Mouse (Mus musculus) cerebellum, adult 8-10 months (tissue): Measurements from ENCODE around the gene Krt88.

ENCODE experiments used
- DNase-seq: peaks from one replicate; pipeline ENCODE4 v3.0.0; 2022

The Krt88 gene

GRCm38 (mm10) chr15:101479007-101479665 is 31.6 kb downstream of the Krt88 start:
- DNase-seq = peak; percentile 12

DNA sequence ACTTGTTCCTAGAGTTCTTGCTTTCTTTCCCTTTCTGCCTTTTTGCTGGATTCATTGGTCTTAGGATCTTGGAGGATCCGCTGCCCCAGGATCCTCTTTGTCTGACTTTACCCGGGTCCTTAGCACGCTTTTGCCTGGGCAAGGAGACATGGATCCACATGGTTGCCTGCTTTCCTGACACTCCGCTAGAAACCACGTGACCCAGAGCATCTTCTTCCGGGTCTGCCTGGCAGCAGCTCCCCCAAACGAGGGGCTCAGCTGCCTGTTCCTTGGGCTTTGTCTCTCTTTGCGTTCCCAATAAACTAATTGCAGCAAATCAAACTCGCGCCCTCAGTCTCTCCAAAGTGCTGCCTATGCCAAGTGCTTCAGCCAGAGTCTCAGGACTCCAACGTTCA is 32.1 kb downstream of the Krt88 start:
- DNase-seq = no peak

GRCm38 (mm10) chr15:101482056-101482455 is 34.5 kb downstream of the Krt88 start:
- DNase-seq = no peak

DNA sequence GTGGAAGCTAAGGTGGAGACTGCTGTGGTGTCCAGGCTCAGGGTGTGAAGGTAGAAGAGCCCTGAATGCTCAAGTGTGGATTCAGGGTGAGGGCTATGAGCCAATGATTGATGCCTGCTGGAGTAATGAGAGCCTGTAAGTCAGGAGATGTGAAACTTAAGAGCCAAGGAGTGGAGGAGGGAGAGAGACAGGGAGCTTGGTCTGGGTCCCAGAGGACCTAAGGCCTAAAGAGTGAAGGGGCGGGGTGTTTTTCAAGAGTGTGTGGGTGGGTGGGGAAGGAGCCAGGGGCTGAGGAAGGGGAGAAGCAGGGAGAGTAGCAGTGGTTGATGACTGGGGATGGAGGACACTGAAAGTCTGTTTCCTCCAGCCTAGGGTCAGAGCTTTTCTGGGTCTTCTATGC is 36.1 kb downstream of the Krt88 start:
- DNase-seq = no peak

DNA sequence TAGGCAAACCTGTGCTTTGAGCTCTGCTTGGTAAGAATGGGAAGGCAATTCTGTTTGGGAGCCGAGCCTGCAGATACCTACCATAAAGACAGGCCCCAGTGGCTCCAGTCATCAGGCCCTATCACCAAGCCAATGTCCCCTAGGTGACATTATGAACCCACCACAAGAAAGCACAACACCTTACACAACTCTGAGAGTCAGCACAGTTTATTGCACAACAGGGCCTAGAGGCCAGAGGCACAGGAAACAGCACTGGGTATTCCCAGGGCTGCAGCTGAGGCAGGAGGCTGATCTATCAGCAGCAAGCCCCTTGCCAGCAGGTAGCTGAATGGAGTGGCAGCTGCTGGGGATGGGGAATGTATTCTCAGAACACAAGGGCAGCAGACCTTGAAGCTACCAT is 37.4 kb downstream of the Krt88 start:
- no peak for DNase-seq

DNA sequence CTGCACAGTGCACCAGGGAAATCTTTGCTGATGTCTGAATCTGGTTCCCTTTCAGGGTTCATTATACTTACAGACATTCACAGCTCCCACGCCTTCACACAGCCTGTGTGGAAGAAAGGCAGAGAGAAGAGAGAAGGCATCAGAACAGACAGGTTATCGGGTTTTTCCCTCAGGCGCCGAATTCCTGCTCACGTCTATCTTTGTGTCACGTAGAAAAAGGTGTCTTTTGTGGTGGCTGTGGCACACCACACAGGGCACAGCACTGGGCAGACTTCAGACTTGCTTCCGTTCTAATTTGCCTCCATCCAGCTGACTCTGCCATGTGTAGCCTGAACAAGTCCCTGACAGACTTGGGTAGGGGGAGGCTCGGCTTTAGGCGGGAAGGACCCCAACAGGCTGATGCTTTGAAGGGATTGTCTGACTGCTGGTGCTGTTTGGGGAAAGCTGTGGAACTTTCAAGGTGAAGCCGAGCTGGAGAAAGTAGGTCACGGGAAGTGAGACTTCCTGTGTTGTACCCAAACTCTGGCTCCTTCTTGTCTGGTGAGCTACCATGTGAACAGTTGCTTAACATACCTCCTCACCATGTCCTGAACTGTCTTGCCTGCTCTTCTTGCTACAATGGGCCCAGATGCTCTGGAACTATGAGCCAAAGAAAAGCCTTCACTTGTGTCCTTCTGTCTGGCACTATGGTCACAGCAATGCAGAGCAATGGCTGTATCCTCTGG is 38.5 kb downstream of the Krt88 start:
- DNase-seq = no peak

- no peak for DNase-seq
Measured at GRCm38 (mm10) chr15:101491431-101491830, 43.9 kb downstream of the Krt88 start, which contains the start of gene Krt83. Gene Krt83 (minus strand): TSS chr15:101491512.

GRCm38 (mm10) chr15:101492718-101493117 is 45.2 kb downstream of the Krt88 start:
- DNase-seq = no peak

DNA sequence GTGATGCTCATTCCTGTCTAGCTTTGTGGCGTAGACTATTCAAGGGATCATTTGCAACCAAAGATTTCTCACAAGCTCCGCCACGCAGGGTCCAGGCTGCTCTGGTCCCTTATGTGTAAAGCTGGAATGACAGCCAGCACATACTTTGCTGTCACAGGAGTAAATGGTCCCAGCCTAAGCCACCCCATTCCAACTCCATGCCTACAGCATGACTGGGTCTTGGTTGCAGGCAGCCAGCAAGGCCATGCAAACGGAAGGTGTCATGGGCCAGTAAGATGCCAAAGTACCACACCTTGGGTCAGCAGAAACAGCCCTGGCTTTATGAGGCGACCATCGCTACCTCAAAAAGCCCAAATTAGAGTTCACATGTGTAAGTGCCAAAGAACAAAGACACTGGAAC is 46.2 kb downstream of the Krt88 start:
- no peak for DNase-seq

DNA sequence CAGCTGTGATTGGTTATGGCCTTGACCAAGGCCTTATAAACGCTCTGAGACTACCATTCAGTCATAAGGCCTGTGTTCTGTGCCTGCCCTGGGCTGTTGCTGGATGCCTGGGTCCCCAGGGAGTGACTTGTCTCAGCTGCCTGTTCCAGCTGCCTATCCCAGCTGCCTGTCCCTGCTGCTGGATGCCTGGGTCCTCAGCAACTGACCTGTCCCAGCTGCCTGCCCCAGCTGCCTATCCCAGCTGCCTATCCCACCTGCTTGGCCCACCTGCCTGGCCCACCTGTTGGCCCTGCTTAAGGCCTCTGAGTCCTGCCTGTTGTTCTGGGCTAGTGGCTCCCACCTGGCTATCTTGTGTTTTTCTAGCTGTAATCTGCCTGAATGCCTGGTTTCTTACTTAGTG is 46.7 kb downstream of the Krt88 start:
- DNase-seq = no peak

DNA sequence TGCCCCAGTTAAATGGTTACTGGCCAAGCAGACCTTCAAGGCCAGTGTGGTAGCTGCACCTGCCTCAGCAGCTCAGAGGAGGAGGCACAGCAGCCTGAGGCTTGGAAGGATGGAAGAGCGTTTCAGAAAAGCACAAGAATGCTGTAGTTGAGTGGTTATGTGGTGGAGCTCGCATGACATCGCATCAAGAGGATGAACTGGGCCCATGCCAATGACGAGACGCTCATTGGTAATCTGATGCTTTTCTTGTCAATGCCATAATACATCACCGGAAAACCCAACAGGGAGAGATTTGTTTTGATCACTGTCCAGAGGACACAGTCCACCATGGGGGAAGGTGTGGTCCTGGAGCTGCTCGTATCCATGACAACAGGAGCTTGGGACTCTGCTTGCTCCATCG is 47.7 kb downstream of the Krt88 start:
- no peak for DNase-seq

GRCm38 (mm10) chr15:101497181-101497580 is 49.6 kb downstream of the Krt88 start:
- DNase-seq = peak; percentile 7
